Mouse (Mus musculus) skeletal muscle tissue, adult 2 months (tissue): ENCODE measurements around the gene Pla2g15.

Source experiments
- DNase-seq: peaks from one replicate; pipeline ENCODE4 v3.0.0-alpha.2; 2012; ENCODE audit warnings: low read depth, low spot score

Gene Pla2g15

GRCm38 (mm10) chr8:106149801-106150652, at the start of gene Pla2g15:
Gene Pla2g15 (plus strand): TSS chr8:106150399.
- peak; percentile 90 for DNase-seq

- DNase-seq: no peak
Measured at GRCm38 (mm10) chr8:106102321-106102720, 47.9 kb upstream of the Pla2g15 start.

GRCm38 (mm10) chr8:106103888-106104287, 46.3 kb upstream of the Pla2g15 start:
- no peak for DNase-seq

GRCm38 (mm10) chr8:106106193-106106592, 44.0 kb upstream of the Pla2g15 start:
- DNase-seq: no peak

GRCm38 (mm10) chr8:106108080-106108479, 42.1 kb upstream of the Pla2g15 start:
- DNase-seq: no peak

- no peak for DNase-seq
Measured at GRCm38 (mm10) chr8:106108729-106109128, 41.5 kb upstream of the Pla2g15 start.

- no peak for DNase-seq
Measured at GRCm38 (mm10) chr8:106112041-106112440, 38.2 kb upstream of the Pla2g15 start.

GRCm38 (mm10) chr8:106112514-106112913, 37.7 kb upstream of the Pla2g15 start:
- no peak for DNase-seq

GRCm38 (mm10) chr8:106115897-106116296, 34.3 kb upstream of the Pla2g15 start:
- DNase-seq: no peak

GRCm38 (mm10) chr8:106123443-106123842, 26.8 kb upstream of the Pla2g15 start:
- no peak for DNase-seq

GRCm38 (mm10) chr8:106126055-106126454, 24.1 kb upstream of the Pla2g15 start:
- DNase-seq: no peak

GRCm38 (mm10) chr8:106127054-106127453, 23.1 kb upstream of the Pla2g15 start:
- DNase-seq: no peak

GRCm38 (mm10) chr8:106127882-106128410, 22.3 kb upstream of the Pla2g15 start:
- DNase-seq: no peak

- DNase-seq: no peak
Measured at GRCm38 (mm10) chr8:106129232-106129930, 20.8 kb upstream of the Pla2g15 start.

GRCm38 (mm10) chr8:106129997-106130396, 20.2 kb upstream of the Pla2g15 start:
- no peak for DNase-seq

- no peak for DNase-seq
Measured at GRCm38 (mm10) chr8:106130505-106130904, 19.7 kb upstream of the Pla2g15 start.

- no peak for DNase-seq
Measured at GRCm38 (mm10) chr8:106131021-106131420, 19.2 kb upstream of the Pla2g15 start.

GRCm38 (mm10) chr8:106131488-106132222, 18.5 kb upstream of the Pla2g15 start:
- no peak for DNase-seq

GRCm38 (mm10) chr8:106132356-106132755, 17.8 kb upstream of the Pla2g15 start:
- no peak for DNase-seq

- DNase-seq: no peak
Measured at GRCm38 (mm10) chr8:106133526-106133925, 16.7 kb upstream of the Pla2g15 start.

- no peak for DNase-seq
Measured at GRCm38 (mm10) chr8:106133946-106134345, 16.3 kb upstream of the Pla2g15 start.
